Mouse (Mus musculus) cortical plate, adult 2 months (tissue): ENCODE measurements around the gene Dnmt3a. TPM values are rescaled to one million over a fixed set of nuclear protein-coding genes. Genes with fewer than 3 reads are reported as not detected.
"Not testable (repeated sequence)": the region's sequence is repeated elsewhere in the genome, so short reads cannot be mapped to it uniquely, and the experiment has no call there.

Experiments
- H3K27ac ChIP-seq: fragments of 200-500 bp; 2 replicates; pipeline ENCODE4 v1.5.1; 2012; ENCODE audit warnings: low read length, control low read depth, inconsistent platforms; ENCODE audit not compliant: insufficient read depth
- H3K4me1 ChIP-seq: fragments of 200-500 bp; 2 replicates; pipeline ENCODE4 v1.6.1; 2011; ENCODE audit warnings: low read length; ENCODE audit not compliant: control insufficient read depth, insufficient read depth
- H3K4me3 ChIP-seq: fragments of 200-500 bp; 2 replicates; pipeline ENCODE4 v1.5.1; 2011; ENCODE audit warnings: mild to moderate bottlenecking, low read length, control low read depth; ENCODE audit not compliant: insufficient read depth
- CTCF ChIP-seq: fragments of 200-500 bp; IDR thresholded peaks from 2 replicates; pipeline ENCODE4 v1.5.1; 2011; ENCODE audit warnings: mild to moderate bottlenecking, control low read depth, low read length; ENCODE audit not compliant: insufficient read depth; ENCODE audit errors: extremely low read depth
- POLR2A ChIP-seq: fragments of 200-500 bp; IDR thresholded peaks from 2 replicates; pipeline ENCODE4 v1.6.1; 2011; ENCODE audit warnings: mild to moderate bottlenecking, low read length, control low read depth; ENCODE audit not compliant: insufficient read depth; ENCODE audit errors: extremely low read depth
- polyA plus RNA-seq: library from polyadenylated mRNA; depleted of rRNA; stranded (reverse); fragments of >200 nt; gene quantifications from 2 replicates; pipeline ENCODE4 v1.2.3, GENCODE M21; 2012

The Dnmt3a gene
- polyA plus RNA-seq, 1 experiment, result 38.3 TPM

GRCm38 (mm10) chr12:3919423-3919822 is 113.6 kb downstream of the Dnmt3a start:
- H3K4me1 ChIP-seq, result no peaks in the 10 kb centered on the region; the same call in 1 of the 2 replicates
- no peak overlapping the region for H3K27ac ChIP-seq
- TF ChIP-seq POLR2A, result no peak
- no peak for TF ChIP-seq CTCF
- H3K4me3 ChIP-seq, result no peak overlapping the region

GRCm38 (mm10) chr12:3926127-3926526 is 120.3 kb downstream of the Dnmt3a start:
- TF ChIP-seq POLR2A (no peak), CTCF (peak; percentile 72)
- no peak overlapping the region for H3K27ac ChIP-seq
- H3K4me3 ChIP-seq, result no peak overlapping the region
- no peaks in the 10 kb centered on the region for H3K4me1 ChIP-seq

- H3K4me3 ChIP-seq, result no peak overlapping the region
- TF ChIP-seq POLR2A (no peak), CTCF (peak; percentile 73)
- no peak overlapping the region for H3K27ac ChIP-seq
- H3K4me1 ChIP-seq, result no peaks in the 10 kb centered on the region
These were observed 123.0 kb downstream of the Dnmt3a start for GRCm38 (mm10) chr12:3928841-3929240.

- peak overlapping the region; percentile 5; the same call in 1 of the 2 replicates for H3K4me3 ChIP-seq
- H3K27ac ChIP-seq, result peak overlapping the region; percentile 24; the same call in 1 of the 2 replicates
These were observed 124.5 kb downstream of the Dnmt3a start for GRCm38 (mm10) chr12:3930090-3930865.

GRCm38 (mm10) chr12:3942026-3942425 is 136.2 kb downstream of the Dnmt3a start:
- H3K4me3 ChIP-seq, result no peak overlapping the region
- H3K4me1 ChIP-seq, result no peaks in the 10 kb centered on the region
- H3K27ac ChIP-seq, result no peak overlapping the region
- TF ChIP-seq POLR2A (no peak), CTCF (no peak)

More at GRCm38 (mm10) chr12:3930090-3930865, 124.5 kb downstream of the Dnmt3a start:
- H3K4me1 ChIP-seq, result not testable (repeated sequence)
- TF ChIP-seq POLR2A, result 0 out of 2 replicates have a peak, but pooled peaks have one; percentile 22

- Histone ChIP-seq H3K27ac (no peak overlapping the region), H3K4me3 (no peak overlapping the region)
- TF ChIP-seq POLR2A, result no peak
- TF ChIP-seq CTCF, result no peak
These were observed 138.8 kb downstream of the Dnmt3a start for GRCm38 (mm10) chr12:3944454-3945073.

DNA sequence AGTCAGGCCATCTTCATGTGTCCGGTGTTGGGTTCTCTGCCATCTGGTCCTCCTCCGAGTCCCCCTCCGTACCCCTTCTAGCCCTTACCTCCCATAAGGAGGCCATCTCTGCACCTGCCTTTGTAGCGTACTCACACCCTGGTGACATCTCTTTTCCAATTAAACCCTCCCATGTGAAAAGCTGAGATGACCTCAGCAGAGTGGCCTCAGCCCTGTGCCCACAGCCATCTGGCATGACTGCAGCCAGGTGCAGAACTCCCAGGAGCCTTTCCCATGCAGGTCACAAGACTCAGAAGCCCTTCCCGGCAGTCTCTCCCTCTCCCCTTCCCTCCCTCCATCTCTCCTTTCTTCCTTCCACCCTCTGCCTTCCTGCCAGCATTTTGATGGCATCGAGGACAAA is 141.7 kb downstream of the Dnmt3a start:
- H3K4me1 ChIP-seq, result no peaks in the 10 kb centered on the region

More at GRCm38 (mm10) chr12:3944454-3945073, 138.8 kb downstream of the Dnmt3a start:
- H3K4me1 ChIP-seq, result no peaks in the 10 kb centered on the region

DNA sequence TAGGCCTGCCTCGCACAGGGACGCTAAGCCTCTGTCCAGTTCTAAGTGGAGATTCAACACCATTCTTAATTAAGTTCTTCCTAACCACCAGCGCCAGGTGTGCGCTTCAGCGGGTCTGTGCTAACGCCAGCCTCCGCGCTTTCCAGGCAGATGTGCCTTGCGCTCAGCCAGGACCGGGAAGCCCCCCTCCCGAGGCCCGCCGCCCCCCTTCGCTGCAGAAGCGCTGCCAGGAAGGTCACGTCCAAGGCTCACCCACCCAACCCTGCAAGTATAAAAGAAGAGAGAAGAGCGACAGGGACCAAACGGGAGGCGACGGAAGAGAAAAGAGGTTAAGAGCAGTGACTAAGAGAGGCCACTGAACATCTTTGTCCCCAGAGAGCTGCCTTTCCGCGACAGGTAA is 148.8 kb downstream of the Dnmt3a start, which contains the start of gene Pomc:
TSS of gene Pomc (plus strand) at position 301 of the 400 bp plus-strand sequence.
- Histone ChIP-seq H3K4me1 (peaks cover 2% of the 10 kb centered on the region; the same call in 1 of the 2 replicates), H3K27ac (no peak within 1 kb of the TSS), H3K4me3 (no peak within 1 kb of the TSS)
- TF ChIP-seq CTCF (no peak), POLR2A (no peak)

More for the DNA sequence above, 141.7 kb downstream of the Dnmt3a start:
- no peak overlapping the region for H3K4me3 ChIP-seq
- no peak for TF ChIP-seq CTCF
- no peak for TF ChIP-seq POLR2A
- no peak overlapping the region for H3K27ac ChIP-seq

GRCm38 (mm10) chr12:3955371-3955770 is 149.6 kb downstream of the Dnmt3a start:
- Histone ChIP-seq H3K27ac (no peak overlapping the region), H3K4me1 (peaks cover 2% of the 10 kb centered on the region; the same call in 1 of the 2 replicates), H3K4me3 (no peak overlapping the region)
- TF ChIP-seq CTCF, result no peak
- no peak for TF ChIP-seq POLR2A
